Mouse (Mus musculus) frontal cortex, postnatal 36 days (tissue): ENCODE measurements at regions not wholly inside any gene's neighbourhood (a gene's known extent, or its start where the extent isn't known, plus 50 kb on each side); places are given as distances from the start of the nearest gene placed in this dataset.
A peak's percentile ranks its signal among the peaks of the same experiment; 100 is the strongest.

Source experiments
- DNase-seq, 2 experiments: peaks; one replicate each; pipeline ENCODE4 v3.0.0; 2022; ENCODE audit warnings: low spot score in 2 of 2

- DNase-seq = no peak
Measured at GRCm38 (mm10) chrX:10984894-10985293, 270.1 kb downstream of the Mid1ip1 start.

DNA sequence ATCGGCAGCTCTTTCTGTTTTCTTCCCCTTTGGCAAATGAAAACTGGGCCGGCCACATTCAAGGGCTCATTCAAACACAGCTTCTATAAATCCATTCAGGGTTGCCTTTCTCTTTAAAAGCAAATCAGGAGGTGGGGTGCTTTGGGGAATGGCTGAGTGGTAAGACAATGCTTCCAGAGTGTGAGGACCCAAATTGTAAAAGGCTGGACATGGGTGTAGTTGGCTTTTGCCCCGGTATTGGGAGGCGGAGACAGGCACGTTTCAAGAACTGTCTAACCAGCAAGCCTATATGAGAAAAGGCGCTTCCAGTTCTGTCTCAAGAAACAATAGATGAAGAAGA, 277.0 kb downstream of the Mid1ip1 start:
- DNase-seq = peak in 1 of 2 experiments; percentile 7

GRCm38 (mm10) chrX:10992211-10993004, 277.6 kb downstream of the Mid1ip1 start:
- peak; percentile 36 to 51 for DNase-seq

DNA sequence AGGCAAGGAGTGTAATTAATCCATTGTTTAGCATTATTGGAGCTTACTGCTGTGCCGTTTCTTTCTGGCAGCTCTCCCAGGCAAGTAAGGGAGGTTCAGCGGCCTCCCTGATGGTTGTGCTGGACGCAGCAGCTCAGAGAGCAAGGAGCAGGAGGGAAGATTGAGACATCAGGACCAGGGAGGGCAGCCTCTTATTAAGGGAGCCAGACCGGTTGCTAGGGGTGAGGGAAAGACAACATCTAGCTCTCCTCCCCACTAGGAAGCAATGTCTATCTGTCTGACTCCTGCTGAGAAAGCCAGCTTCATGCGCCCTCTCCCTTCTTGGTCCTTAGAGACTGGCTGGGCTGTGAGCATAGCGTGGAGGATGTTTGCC, 278.2 kb downstream of the Mid1ip1 start:
- no peak for DNase-seq

DNA sequence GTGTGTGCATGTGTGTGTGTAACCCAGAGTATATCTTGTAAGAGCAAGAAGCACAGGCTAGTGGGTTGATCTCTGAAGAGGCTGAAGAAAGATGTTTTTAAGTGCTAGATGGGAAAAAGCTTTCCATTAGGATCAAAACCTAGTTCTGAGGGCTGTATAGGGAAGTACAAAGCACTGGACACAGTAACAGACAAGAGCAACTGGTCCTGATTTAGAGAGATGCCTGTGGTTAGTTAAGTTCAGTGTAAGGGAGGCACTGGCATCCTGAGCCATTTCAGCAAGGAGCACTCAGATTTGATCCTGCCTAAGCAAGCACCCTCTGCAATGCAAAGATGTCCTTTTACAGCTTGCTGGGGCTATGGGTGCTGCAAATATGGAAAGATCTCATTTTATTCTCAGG, 280.1 kb downstream of the Mid1ip1 start:
- no peak for DNase-seq

GRCm38 (mm10) chrX:11001180-11001579, 286.4 kb downstream of the Mid1ip1 start:
- no peak for DNase-seq

DNA sequence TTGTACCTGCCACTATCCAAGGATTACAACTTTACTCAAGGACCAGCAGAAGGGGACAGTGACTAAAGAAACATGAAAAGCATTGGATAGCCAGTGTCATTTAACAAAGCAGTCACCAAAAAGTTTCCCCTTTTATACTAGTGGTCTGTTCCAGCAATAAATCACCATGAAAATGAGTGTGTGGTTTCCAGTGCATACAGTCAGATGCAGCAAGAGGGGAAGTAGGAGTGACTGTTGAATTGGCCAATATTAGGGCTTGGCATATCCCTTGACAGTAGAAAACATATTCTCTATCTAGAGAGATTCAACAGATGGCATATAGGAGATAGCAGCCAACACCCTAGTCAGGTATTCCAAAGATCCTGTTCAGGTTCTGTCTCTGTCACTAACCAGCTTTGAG, 259.8 kb upstream of the H2al1a start:
- DNase-seq = no peak

GRCm38 (mm10) chrX:11046769-11047168, 252.3 kb upstream of the H2al1a start:
- no peak for DNase-seq

GRCm38 (mm10) chrX:11082171-11082570, 216.9 kb upstream of the H2al1a start:
- no peak for DNase-seq

GRCm38 (mm10) chrX:11082845-11083244, 216.2 kb upstream of the H2al1a start:
- DNase-seq = no peak

- DNase-seq = no peak
Measured at GRCm38 (mm10) chrX:11086257-11087072, 212.6 kb upstream of the H2al1a start.

GRCm38 (mm10) chrX:11087913-11088312, 211.1 kb upstream of the H2al1a start:
- peak in 1 of 2 experiments; percentile 40 for DNase-seq

- DNase-seq = no peak
Measured at GRCm38 (mm10) chrX:11088506-11088905, 210.6 kb upstream of the H2al1a start.

GRCm38 (mm10) chrX:11090432-11090831, 208.6 kb upstream of the H2al1a start:
- no peak for DNase-seq

- no peak for DNase-seq
Measured at GRCm38 (mm10) chrX:11097581-11098254, 201.3 kb upstream of the H2al1a start.

- DNase-seq = no peak
Measured at GRCm38 (mm10) chrX:11098366-11098765, 200.7 kb upstream of the H2al1a start.

GRCm38 (mm10) chrX:11099146-11100087, 199.6 kb upstream of the H2al1a start:
- DNase-seq = peak in 1 of 2 experiments; percentile 48

GRCm38 (mm10) chrX:11100935-11101334, 198.1 kb upstream of the H2al1a start:
- no peak for DNase-seq

- no peak for DNase-seq
Measured at GRCm38 (mm10) chrX:11131253-11131652, 167.8 kb upstream of the H2al1a start.

DNA sequence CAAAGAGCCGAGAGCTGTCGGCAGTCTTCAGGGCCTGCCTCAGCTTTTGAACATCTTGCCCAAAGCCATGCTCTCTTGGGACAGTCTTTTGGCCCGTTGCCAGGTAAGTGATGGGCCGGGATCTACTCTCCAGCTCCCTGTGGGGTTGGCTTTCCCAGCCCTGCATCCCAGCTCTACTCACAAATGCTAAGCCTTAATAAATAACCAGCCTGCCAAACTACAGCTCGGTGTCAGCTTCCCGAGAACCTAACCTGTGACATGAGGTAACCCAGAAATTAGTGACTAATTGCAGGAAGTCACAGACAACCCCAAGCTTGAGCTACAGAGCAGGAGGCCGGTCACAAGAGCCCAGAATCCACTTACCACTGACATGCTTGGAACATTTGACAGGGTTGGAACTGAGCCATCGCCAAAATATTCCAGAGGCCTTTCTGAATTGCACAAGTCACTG, 159.1 kb upstream of the H2al1a start:
- no peak for DNase-seq

DNA sequence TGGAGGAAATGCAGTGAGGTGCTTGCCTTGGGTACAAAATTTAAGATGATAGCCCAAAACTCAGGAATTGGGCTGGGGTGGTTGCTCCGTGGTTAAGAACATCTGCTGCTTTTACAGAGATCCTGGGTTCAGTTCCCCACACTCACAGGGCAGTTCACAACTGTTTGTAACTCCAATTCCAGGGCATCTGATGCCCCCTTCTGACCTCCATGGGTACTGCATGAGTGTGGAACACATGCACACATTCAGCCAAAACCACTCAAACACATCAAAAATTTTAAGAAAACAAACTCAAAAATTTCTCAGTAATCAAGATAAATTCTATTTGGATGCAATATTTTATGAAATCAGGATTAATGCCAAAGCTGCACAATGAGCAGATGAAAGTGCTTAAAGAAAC, 157.8 kb upstream of the H2al1a start:
- no peak for DNase-seq
